Mouse (Mus musculus): ENCODE measurements around the gene Anxa7. TPM values are rescaled to one million over a fixed set of nuclear protein-coding genes. Genes with fewer than 3 reads are reported as not detected.

Gene Anxa7
- polyA plus RNA-seq, 1 experiment from 2014 or later: 36.6 TPM

GRCm38 (mm10) chr14:20423046-20423445 is 56.9 kb downstream of the Anxa7 start:
- H3K9me3 ChIP-seq: no peaks in the 10 kb centered on the region
- H3K4me1 ChIP-seq: no peaks in the 10 kb centered on the region
- WGBS: 79% methylated on average over 6 of the region's 6 CpGs
- H3K27me3 ChIP-seq (ENCODE audit: insufficient read depth, poor library complexity, severe bottlenecking): no peaks in the 10 kb centered on the region
- H3K27ac ChIP-seq: no peak overlapping the region
- no peak for DNase-seq (ENCODE audit: low spot score)
- no peak overlapping the region for H3K4me3 ChIP-seq
- no peaks in the 10 kb centered on the region for H3K36me3 ChIP-seq

DNA sequence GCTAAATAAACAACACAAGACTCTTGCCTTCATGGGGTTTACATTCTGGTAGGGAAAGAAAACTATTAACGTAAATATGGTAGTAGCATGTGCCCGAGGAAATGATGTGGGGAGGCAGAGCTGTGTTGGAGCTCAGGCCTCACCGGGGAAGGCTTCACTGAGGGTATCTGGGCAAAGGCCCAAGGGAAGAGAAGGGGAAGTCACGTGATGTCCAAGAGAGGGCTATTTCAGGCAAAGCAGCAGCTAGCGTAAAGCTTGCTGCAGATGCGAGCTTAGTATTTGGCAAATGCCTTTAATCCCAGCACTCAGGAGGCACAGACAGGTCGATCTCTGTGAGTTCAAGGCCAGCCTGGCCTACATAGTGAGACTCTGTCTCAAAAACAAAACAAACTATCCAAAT is 57.7 kb downstream of the Anxa7 start:
- WGBS: 63% methylated on average over 7 of the region's 7 CpGs
- Histone ChIP-seq H3K36me3 (no peaks in the 10 kb centered on the region), H3K27me3 (ENCODE audit: insufficient read depth, poor library complexity, severe bottlenecking) (no peaks in the 10 kb centered on the region), H3K27ac (no peak overlapping the region), H3K4me1 (no peaks in the 10 kb centered on the region), H3K9me3 (no peaks in the 10 kb centered on the region), H3K4me3 (no peak overlapping the region)
- DNase-seq (ENCODE audit: low spot score): no peak

Other genes with a start within 250 kb of the Anxa7 start
- gene Kcnk16, start 210.9 kb downstream of the Anxa7 start, polyA plus RNA-seq (2016; fragmentation: Nextera tagmentation; extraction: Ambion mirVana): 0.65 TPM in 1 of 2 replicates, not detected in the other
- gene Nudt13, start 185.4 kb downstream of the Anxa7 start, polyA plus RNA-seq (2016; fragmentation: Nextera tagmentation; extraction: Ambion mirVana): 12.4 and 13.1 TPM in 2 replicates
- 47.7 and 58.8 TPM in 2 replicates for gene Ecd, start 132.0 kb downstream of the Anxa7 start, polyA plus RNA-seq (2016; fragmentation: Nextera tagmentation; extraction: Ambion mirVana)
- gene Fam149b, start 132.0 kb downstream of the Anxa7 start, polyA plus RNA-seq (2016; fragmentation: Nextera tagmentation; extraction: Ambion mirVana): 26.5 and 38.4 TPM in 2 replicates
- 128 and 179 TPM in 2 replicates for gene Dnajc9, start 91.2 kb downstream of the Anxa7 start, polyA plus RNA-seq (2016; fragmentation: Nextera tagmentation; extraction: Ambion mirVana)
- 95.0 and 108 TPM in 2 replicates for gene Mrps16, start 86.5 kb downstream of the Anxa7 start, polyA plus RNA-seq (2016; fragmentation: Nextera tagmentation; extraction: Ambion mirVana)
- gene Cfap70, start 27.9 kb downstream of the Anxa7 start, polyA plus RNA-seq (2016; fragmentation: Nextera tagmentation; extraction: Ambion mirVana): 0.15 and 0.39 TPM in 2 replicates
- 0.64 and 0.65 TPM in 2 replicates for gene Mss51, start 16.8 kb upstream of the Anxa7 start, polyA plus RNA-seq (2016; fragmentation: Nextera tagmentation; extraction: Ambion mirVana)
- 36.2 and 37.8 TPM in 2 replicates for gene Ppp3cb, start 66.4 kb upstream of the Anxa7 start, polyA plus RNA-seq (2016; fragmentation: Nextera tagmentation; extraction: Ambion mirVana)
- 7.3 and 7.5 TPM in 2 replicates for gene Usp54, start 160.9 kb upstream of the Anxa7 start, polyA plus RNA-seq (2016; fragmentation: Nextera tagmentation; extraction: Ambion mirVana)
- 22.8 and 30.3 TPM in 2 replicates for gene Myoz1, start 176.4 kb upstream of the Anxa7 start, polyA plus RNA-seq (2016; fragmentation: Nextera tagmentation; extraction: Ambion mirVana)
- 87.0 and 172 TPM in 2 replicates for gene Synpo2l, start 188.2 kb upstream of the Anxa7 start, polyA plus RNA-seq (2016; fragmentation: Nextera tagmentation; extraction: Ambion mirVana)
- 101 and 113 TPM in 2 replicates for gene Sec24c, start 194.2 kb upstream of the Anxa7 start, polyA plus RNA-seq (2016; fragmentation: Nextera tagmentation; extraction: Ambion mirVana)
- 18.4 and 19.5 TPM in 2 replicates for gene Fut11, start 214.8 kb upstream of the Anxa7 start, polyA plus RNA-seq (2016; fragmentation: Nextera tagmentation; extraction: Ambion mirVana)
- 224 and 232 TPM in 2 replicates for gene Chchd1, start 222.9 kb upstream of the Anxa7 start, polyA plus RNA-seq (2016; fragmentation: Nextera tagmentation; extraction: Ambion mirVana)
- 25.9 and 33.1 TPM in 2 replicates for gene Zswim8, start 227.4 kb upstream of the Anxa7 start, polyA plus RNA-seq (2016; fragmentation: Nextera tagmentation; extraction: Ambion mirVana)

All from heart, embryonic 10.5 days (tissue).